Mouse (Mus musculus) neural tube, embryonic 12.5 days (tissue): ENCODE measurements around the gene BC030867. TPM values are rescaled to one million over a fixed set of nuclear protein-coding genes. Genes with fewer than 3 reads are reported as not detected.

ENCODE experiments used
- ATAC-seq: fragments of 200-750 bp; cut with Nextera tagmentation; 2 replicates; pipeline ENCODE4 v1.8.0; 2017; ENCODE audit warnings: low read depth, mild to moderate bottlenecking, moderate TSS enrichment, moderate library complexity; ENCODE audit not compliant: low FRiP score
- H3K27ac ChIP-seq: fragments of 300-500 bp; sonication (generic); 2 replicates; pipeline ENCODE4 v1.5.1; 2016
- H3K27me3 ChIP-seq: fragments of 300-500 bp; sonication (generic); replicated peaks from 2 replicates; pipeline ENCODE4 v1.6.1; 2016; ENCODE audit warnings: mild to moderate bottlenecking
- H3K36me3 ChIP-seq: fragments of 300-500 bp; sonication (generic); 2 replicates; pipeline ENCODE4 v1.6.1; 2016; ENCODE audit warnings: mild to moderate bottlenecking
- H3K4me1 ChIP-seq: fragments of 300-500 bp; sonication (generic); 2 replicates; pipeline ENCODE4 v1.6.1; 2016
- H3K4me2 ChIP-seq: fragments of 300-500 bp; sonication (generic); replicated peaks from 2 replicates; pipeline ENCODE4 v1.6.1; 2016; ENCODE audit warnings: mild to moderate bottlenecking
- H3K4me3 ChIP-seq: fragments of 300-500 bp; sonication (generic); 2 replicates; pipeline ENCODE4 v1.5.1; 2016
- H3K9ac ChIP-seq: fragments of 300-500 bp; sonication (generic); 2 replicates; pipeline ENCODE4 v1.6.1; 2016; ENCODE audit warnings: mild to moderate bottlenecking
- H3K9me3 ChIP-seq: fragments of 300-500 bp; sonication (generic); 2 replicates; pipeline ENCODE4 v1.6.1; 2016; ENCODE audit warnings: mild to moderate bottlenecking
- WGBS: fragments of 180-500 bp; shearing (Covaris S2); methylation state at CpG from one replicate; pipeline ENCODE4 v1.1.7; 2016; 5-methylcytosine and 5-hydroxymethylcytosine counted together
- polyA plus RNA-seq: library from polyadenylated mRNA; unstranded; fragments of >200 nt; fragmentation: Nextera tagmentation; extraction: Ambion mirVana; gene quantifications from 2 replicates; pipeline ENCODE4 v1.2.1, GENCODE M21; 2016

BC030867 gene
- polyA plus RNA-seq, 1 experiment from 2014 or later = 10.0 TPM

- Histone ChIP-seq H3K27me3 (no peaks in the 10 kb centered on the region), H3K4me3 (no peak overlapping the region), H3K9me3 (no peaks in the 10 kb centered on the region), H3K4me2 (no peak overlapping the region), H3K9ac (no peak overlapping the region), H3K36me3 (no peaks in the 10 kb centered on the region), H3K4me1 (peaks cover 13% of the 10 kb centered on the region; the same call in 1 of the 2 replicates), H3K27ac (no peak overlapping the region)
- ATAC-seq = no peak
- WGBS = 85% methylated on average over 6 of the region's 6 CpGs
Observed at GRCm38 (mm10) chr11:102240636-102241035, 8.0 kb upstream of the BC030867 start.

- Histone ChIP-seq H3K9me3 (no peaks in the 10 kb centered on the region), H3K4me2 (no peak overlapping the region), H3K36me3 (no peaks in the 10 kb centered on the region), H3K4me1 (peaks cover 17% of the 10 kb centered on the region; the same call in 1 of the 2 replicates), H3K4me3 (no peak overlapping the region), H3K27ac (no peak overlapping the region), H3K27me3 (no peaks in the 10 kb centered on the region), H3K9ac (no peak overlapping the region)
- WGBS = 85% methylated on average over 5 of the region's 5 CpGs
- no peak for ATAC-seq
Observed at GRCm38 (mm10) chr11:102241246-102241645, 7.4 kb upstream of the BC030867 start.

- no peaks in the 10 kb centered on the region for H3K27me3 ChIP-seq
- H3K9me3 ChIP-seq = no peaks in the 10 kb centered on the region
- no peak overlapping the region for H3K9ac ChIP-seq
- no peak overlapping the region for H3K4me3 ChIP-seq
- H3K4me2 ChIP-seq = no peak overlapping the region
- ATAC-seq = no peak
- H3K36me3 ChIP-seq = no peaks in the 10 kb centered on the region
- WGBS = 55% methylated on average over 5 of the region's 5 CpGs
- H3K27ac ChIP-seq = no peak overlapping the region
- peaks cover 17% of the 10 kb centered on the region; the same call in 1 of the 2 replicates for H3K4me1 ChIP-seq
Observed at GRCm38 (mm10) chr11:102241874-102242273, 6.8 kb upstream of the BC030867 start.

- peak; percentile 67 for ATAC-seq
- no peaks in the 10 kb centered on the region for H3K9me3 ChIP-seq
- H3K4me1 ChIP-seq = peaks cover 27% of the 10 kb centered on the region
- peak overlapping the region; percentile 55 for H3K9ac ChIP-seq
- H3K36me3 ChIP-seq = no peaks in the 10 kb centered on the region
- H3K27me3 ChIP-seq = no peaks in the 10 kb centered on the region
- H3K4me3 ChIP-seq = peak overlapping the region; percentile 34
- H3K4me2 ChIP-seq = peak overlapping the region; percentile 65
- H3K27ac ChIP-seq = peak overlapping the region; percentile 39; the same call in 1 of the 2 replicates
- WGBS = 1% methylated on average over 32 of the region's 32 CpGs
Observed at GRCm38 (mm10) chr11:102244926-102245449, 3.7 kb upstream of the BC030867 start.

GRCm38 (mm10) chr11:102245581-102246272, 3.0 kb upstream of the BC030867 start:
- Histone ChIP-seq H3K4me1 (peaks cover 27% of the 10 kb centered on the region), H3K9me3 (no peaks in the 10 kb centered on the region), H3K27me3 (no peaks in the 10 kb centered on the region), H3K36me3 (no peaks in the 10 kb centered on the region), H3K27ac (no peak overlapping the region), H3K9ac (peak overlapping the region; percentile 55), H3K4me2 (peak overlapping the region; percentile 65), H3K4me3 (no peak overlapping the region; the same call in 1 of the 2 replicates)
- ATAC-seq = no peak
- WGBS = 52% methylated on average over 14 of the region's 14 CpGs

- Histone ChIP-seq H3K9me3 (no peaks in the 10 kb centered on the region), H3K9ac (no peak overlapping the region), H3K27ac (no peak overlapping the region), H3K4me2 (no peak overlapping the region), H3K27me3 (no peaks in the 10 kb centered on the region), H3K4me1 (peaks cover 27% of the 10 kb centered on the region), H3K4me3 (no peak overlapping the region), H3K36me3 (peaks cover 4% of the 10 kb centered on the region; the same call in 1 of the 2 replicates)
- WGBS = 85% methylated on average over 6 of the region's 6 CpGs
- no peak for ATAC-seq
Observed at GRCm38 (mm10) chr11:102246273-102246635, 2.4 kb upstream of the BC030867 start.

- Histone ChIP-seq H3K9ac (no peak overlapping the region), H3K4me1 (peaks cover 27% of the 10 kb centered on the region), H3K9me3 (no peaks in the 10 kb centered on the region), H3K27me3 (no peaks in the 10 kb centered on the region), H3K36me3 (peaks cover 4% of the 10 kb centered on the region; the same call in 1 of the 2 replicates), H3K27ac (no peak overlapping the region), H3K4me3 (no peak overlapping the region), H3K4me2 (no peak overlapping the region)
- no peak for ATAC-seq
- WGBS = 90% methylated on average over 4 of the region's 4 CpGs
Observed at GRCm38 (mm10) chr11:102246871-102247270, 1.8 kb upstream of the BC030867 start.

- H3K9me3 ChIP-seq = no peaks in the 10 kb centered on the region
- H3K27me3 ChIP-seq = no peaks in the 10 kb centered on the region
- peak overlapping the region; percentile 92 for H3K4me2 ChIP-seq
- H3K36me3 ChIP-seq = peaks cover 4% of the 10 kb centered on the region
- peaks cover 25% of the 10 kb centered on the region for H3K4me1 ChIP-seq
- ATAC-seq = no peak
- H3K4me3 ChIP-seq = peak overlapping the region; percentile 58
- H3K9ac ChIP-seq = peak overlapping the region; percentile 56; the same call in 1 of the 2 replicates
- 15% methylated on average over 9 of the region's 9 CpGs for WGBS
- H3K27ac ChIP-seq = no peak overlapping the region
Observed at GRCm38 (mm10) chr11:102249351-102250090, 839 bp downstream of the BC030867 start.

GRCm38 (mm10) chr11:102257514-102257913, 8.8 kb downstream of the BC030867 start:
- H3K4me3 ChIP-seq = no peak overlapping the region
- WGBS = 43% methylated on average over 9 of the region's 9 CpGs
- peaks cover 4% of the 10 kb centered on the region for H3K4me1 ChIP-seq
- no peak for ATAC-seq
- no peak overlapping the region for H3K9ac ChIP-seq
- H3K4me2 ChIP-seq = no peak overlapping the region
- no peaks in the 10 kb centered on the region for H3K27me3 ChIP-seq
- peaks cover 21% of the 10 kb centered on the region for H3K36me3 ChIP-seq
- no peak overlapping the region for H3K27ac ChIP-seq
- no peaks in the 10 kb centered on the region for H3K9me3 ChIP-seq

GRCm38 (mm10) chr11:102258095-102258494, 9.4 kb downstream of the BC030867 start:
- Histone ChIP-seq H3K36me3 (peaks cover 21% of the 10 kb centered on the region), H3K4me2 (no peak overlapping the region), H3K9ac (no peak overlapping the region), H3K27ac (no peak overlapping the region), H3K27me3 (no peaks in the 10 kb centered on the region), H3K9me3 (no peaks in the 10 kb centered on the region), H3K4me3 (no peak overlapping the region), H3K4me1 (peaks cover 4% of the 10 kb centered on the region)
- ATAC-seq = no peak
- 87% methylated on average over 6 of the region's 6 CpGs for WGBS

- Histone ChIP-seq H3K27me3 (no peaks in the 10 kb centered on the region), H3K4me2 (no peak overlapping the region), H3K9me3 (no peaks in the 10 kb centered on the region), H3K4me1 (peaks cover 4% of the 10 kb centered on the region), H3K4me3 (no peak overlapping the region), H3K9ac (no peak overlapping the region), H3K27ac (no peak overlapping the region), H3K36me3 (peaks cover 21% of the 10 kb centered on the region)
- ATAC-seq = no peak
- WGBS = 88% methylated on average over 3 of the region's 3 CpGs
Observed at GRCm38 (mm10) chr11:102258521-102258920, 9.8 kb downstream of the BC030867 start.

GRCm38 (mm10) chr11:102263211-102263610, 14.5 kb downstream of the BC030867 start:
- Histone ChIP-seq H3K4me1 (peaks cover 4% of the 10 kb centered on the region; the same call in 1 of the 2 replicates), H3K9ac (no peak overlapping the region), H3K36me3 (peaks cover 12% of the 10 kb centered on the region), H3K4me2 (no peak overlapping the region), H3K9me3 (no peaks in the 10 kb centered on the region), H3K27me3 (no peaks in the 10 kb centered on the region), H3K27ac (no peak overlapping the region), H3K4me3 (no peak overlapping the region)
- WGBS = 95% methylated on average over 7 of the region's 7 CpGs
- ATAC-seq = no peak
